Mouse (Mus musculus): ENCODE data around the gene Rab3gap1.

Gene Rab3gap1

DNA sequence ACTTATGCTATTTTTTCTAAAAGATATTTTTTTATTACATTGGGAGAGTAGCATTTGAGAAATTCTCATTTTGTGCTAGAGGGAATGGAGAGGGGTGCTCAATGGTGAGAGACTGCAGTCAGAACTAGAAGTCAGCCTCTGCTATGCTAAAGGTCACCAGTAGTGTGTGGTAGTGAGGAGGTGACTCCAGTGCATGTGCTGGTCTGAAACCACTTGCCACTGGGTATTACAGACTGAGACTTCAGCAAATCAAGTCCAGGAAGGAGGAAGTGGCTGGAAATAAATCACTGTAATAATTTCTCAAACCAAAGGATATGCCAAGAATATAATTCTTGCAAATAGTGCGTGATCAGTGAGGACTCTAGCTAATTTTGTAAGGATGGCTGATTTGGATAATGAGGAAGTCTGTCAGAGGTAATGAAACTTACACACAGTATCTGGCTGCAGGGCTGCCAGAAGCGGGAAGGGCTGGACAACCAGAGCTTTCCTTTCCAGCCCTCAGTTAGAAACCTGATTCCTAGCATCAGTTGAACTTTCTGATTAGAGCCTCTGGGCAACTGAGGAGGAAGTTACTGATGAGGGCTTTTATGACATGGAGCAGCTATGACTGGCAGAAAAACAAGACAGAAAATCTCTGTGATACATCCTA is 112.5 kb downstream of the Rab3gap1 start:
- DNase-seq (ENCODE audit: low read depth, low spot score) = peak; percentile 24

DNA sequence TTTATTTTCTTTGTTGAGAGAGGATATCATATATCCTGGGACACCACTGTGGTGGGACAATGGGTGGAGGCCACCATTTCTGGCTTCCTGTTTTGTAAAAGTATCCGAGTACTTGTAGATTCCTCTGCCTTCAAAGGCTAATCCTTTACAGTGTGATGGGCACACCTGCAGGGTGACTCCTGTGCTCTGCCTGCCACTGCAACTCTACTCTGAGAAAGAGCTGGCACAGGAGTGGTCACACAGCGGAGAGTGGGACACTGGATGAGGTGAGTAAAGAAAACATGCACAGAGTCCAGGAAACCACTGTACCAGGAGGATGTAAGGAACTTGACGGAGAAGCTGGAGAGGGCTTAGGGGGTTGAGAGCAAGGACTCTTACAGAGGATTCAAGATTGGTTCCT is 113.7 kb downstream of the Rab3gap1 start:
- DNase-seq (ENCODE audit: low read depth, low spot score) = no peak

- DNase-seq (ENCODE audit: low read depth, low spot score) = no peak
Observed at GRCm38 (mm10) chr1:127983274-127983993, 114.9 kb downstream of the Rab3gap1 start.

DNA sequence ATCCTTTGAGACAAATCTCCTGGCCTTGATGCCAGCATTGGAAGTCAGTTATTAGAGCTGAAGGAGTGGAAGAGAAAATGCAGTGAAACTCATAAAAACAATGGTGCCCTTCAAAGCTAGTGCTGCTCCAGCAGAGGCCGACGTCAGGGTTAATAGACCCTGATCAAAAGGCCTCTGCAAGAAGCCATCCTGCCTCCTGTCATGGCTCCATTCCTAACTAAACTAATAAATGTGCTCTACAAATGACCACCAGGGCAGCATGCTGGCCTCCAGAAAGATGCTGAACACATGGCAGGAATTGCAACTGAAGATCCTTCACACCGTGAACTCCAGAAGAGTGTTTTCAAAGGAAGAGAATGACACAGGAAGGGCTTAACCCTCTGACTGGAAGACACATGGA is 116.8 kb downstream of the Rab3gap1 start:
- DNase-seq (ENCODE audit: low read depth, low spot score) = no peak

- DNase-seq (ENCODE audit: low read depth, low spot score) = no peak
Observed at GRCm38 (mm10) chr1:127988246-127988645, 119.7 kb downstream of the Rab3gap1 start.

GRCm38 (mm10) chr1:127989387-127989786 is 120.8 kb downstream of the Rab3gap1 start:
- no peak for DNase-seq (ENCODE audit: low read depth, low spot score)

GRCm38 (mm10) chr1:127989876-127990731 is 121.5 kb downstream of the Rab3gap1 start:
- peak; percentile 18 for DNase-seq (ENCODE audit: low read depth, low spot score)

Measured in A20 (cell line).